Mouse (Mus musculus) bone marrow, adult 2 months (tissue): ENCODE measurements around the gene 1700022I11Rik.

ENCODE experiments used
- CTCF ChIP-seq: fragments of 200-500 bp; IDR thresholded peaks from 2 replicates; pipeline ENCODE4 v1.5.1; 2011; ENCODE audit warnings: low read length, control low read depth; ENCODE audit not compliant: control insufficient read depth, insufficient read depth
- POLR2A ChIP-seq: fragments of 200-500 bp; IDR thresholded peaks from 2 replicates; pipeline ENCODE4 v1.6.1; 2011; ENCODE audit warnings: low read depth, mild to moderate bottlenecking, control low read depth, low read length, borderline replicate concordance; ENCODE audit not compliant: control insufficient read depth

DNA sequence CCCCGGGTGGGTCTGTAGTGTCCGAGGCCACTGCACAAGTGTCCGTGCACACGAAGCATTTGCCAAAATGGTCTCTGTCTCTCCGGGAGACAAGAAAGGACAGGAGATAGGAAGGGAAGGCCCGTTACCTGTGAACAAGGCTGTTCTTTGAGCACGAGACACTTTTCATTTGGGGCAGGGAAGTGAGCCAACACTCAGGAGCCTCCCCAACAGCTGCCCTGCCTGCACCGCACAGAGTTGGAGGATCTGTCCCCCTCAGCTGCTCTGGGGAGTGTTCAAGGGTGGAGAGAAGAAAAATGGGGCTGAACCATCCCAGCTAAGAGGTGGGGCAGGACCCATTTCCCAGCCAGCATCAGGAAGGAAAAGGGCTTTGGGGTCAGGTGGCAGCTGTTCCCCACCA lies 11.4 kb upstream of the 1700022I11Rik start:
- TF ChIP-seq POLR2A (no peak), CTCF (no peak)
